Mouse (Mus musculus) c-Kit-positive CD71-positive TER-119-positive erythroid progenitor cells, embryonic 14.5 days (primary cell): Measurements from ENCODE around the gene Cdan1.
A peak's percentile ranks its signal among the peaks of the same experiment; 100 is the strongest.

Source experiments
- DNase-seq: peaks from one replicate; pipeline ENCODE4 v3.0.0-alpha.2; 2013; ENCODE audit warnings: low spot score

Gene Cdan1

DNA sequence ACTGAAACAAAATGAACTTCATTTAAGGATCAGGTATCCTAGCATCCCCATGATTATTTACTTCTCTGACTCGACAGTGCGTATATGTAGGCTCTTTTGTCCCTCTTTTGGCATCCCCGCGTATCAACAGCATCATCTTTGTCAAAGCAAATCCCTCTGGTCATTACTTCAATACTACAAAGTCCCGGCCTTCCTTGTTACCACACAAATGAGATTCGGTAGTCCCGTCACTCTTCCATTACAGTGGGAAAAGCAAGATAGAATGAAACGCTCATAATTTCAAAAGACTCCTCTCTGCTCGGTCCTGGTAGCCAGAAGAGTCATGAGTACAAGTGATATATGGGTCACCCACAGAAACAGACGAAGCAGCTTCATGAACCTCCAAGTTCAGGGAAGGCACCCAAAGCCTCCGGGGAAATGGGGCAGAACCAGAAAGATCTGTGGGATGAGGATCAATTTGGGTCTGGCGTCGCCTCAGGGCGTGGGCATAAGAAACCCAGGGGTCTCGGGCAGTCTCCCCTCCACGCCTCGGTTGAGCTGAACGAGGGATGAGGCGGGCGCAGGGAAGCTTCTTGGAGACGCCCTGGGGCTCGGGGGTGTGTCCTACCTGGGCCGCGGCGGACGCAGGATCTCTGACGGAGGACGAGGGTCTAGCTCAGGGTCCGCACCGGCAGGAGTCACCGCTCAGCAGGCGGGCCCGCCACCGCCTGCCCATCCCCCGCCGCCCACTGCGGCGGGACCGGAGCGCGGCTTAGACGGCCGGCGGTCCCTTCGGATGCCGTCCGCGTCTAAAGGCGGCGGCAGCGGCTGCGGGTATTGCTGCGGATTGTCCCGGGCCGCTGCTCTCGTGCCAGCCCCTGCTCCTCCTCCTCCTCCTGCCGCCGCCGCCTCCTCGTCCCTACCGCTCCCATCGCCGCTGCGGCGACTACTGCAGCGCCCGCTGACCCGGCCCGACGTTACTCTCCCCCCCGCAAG is at the start of gene Cdan1:
TSS of gene Cdan1 (minus strand) at position 680 of the 975 bp plus-strand sequence.
- DNase-seq: peak; percentile 44

DNA sequence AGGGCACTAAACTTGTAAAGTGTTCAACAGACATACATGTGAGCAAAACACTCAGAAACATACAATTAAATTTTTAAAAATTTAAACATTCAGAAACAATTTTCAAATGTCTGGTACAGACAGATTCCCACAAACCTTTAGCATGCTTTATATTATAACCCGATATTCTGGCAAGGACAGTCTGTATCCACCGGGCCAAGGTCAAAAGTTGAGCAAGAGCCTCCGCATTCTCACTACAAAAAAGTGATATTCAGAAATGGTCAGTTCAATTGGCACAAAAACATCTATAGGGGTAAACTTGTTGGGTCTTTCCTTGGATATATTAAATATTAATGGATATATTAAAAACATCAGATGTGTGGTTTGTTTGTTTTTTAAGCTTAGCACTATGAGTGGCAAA is 46.4 kb upstream of the Cdan1 start:
- no peak for DNase-seq

DNA sequence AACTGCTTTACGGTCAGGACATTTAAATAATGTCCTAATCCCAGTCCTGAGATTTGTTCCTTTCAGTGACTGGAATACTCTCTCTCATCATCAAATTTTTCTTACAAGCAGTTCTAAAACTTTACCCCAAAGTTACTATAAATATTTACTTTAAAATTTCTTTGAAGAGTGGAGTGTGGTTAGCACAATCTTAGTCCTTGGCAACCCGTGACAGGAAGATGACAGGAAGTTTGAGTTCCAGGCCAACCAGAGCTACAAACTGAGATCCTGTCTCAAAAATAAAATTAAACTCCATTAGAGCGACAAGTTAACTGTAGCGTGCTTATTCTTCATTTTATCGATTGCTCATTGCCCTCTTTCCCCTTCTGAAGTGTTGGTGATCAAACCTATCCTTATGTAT is 37.7 kb upstream of the Cdan1 start:
- no peak for DNase-seq

DNA sequence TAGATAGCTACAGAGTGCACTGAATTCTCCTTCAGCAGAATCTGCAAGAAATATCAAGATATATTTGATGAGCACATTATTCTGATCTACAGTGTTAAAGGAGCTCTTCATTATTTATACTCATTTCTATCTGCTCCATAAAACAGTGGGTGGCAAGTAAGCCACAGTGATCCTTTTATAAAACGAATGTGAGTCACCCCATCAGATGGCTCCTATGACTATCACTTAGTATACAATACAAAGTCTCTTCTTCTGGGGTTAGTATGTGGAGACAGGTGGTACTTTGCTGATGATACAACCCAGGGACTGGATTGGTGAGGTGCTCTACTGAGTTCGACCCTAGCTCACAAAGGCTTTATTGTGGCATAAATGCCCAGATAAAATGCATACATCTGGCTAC is 23.3 kb upstream of the Cdan1 start:
- no peak for DNase-seq

DNA sequence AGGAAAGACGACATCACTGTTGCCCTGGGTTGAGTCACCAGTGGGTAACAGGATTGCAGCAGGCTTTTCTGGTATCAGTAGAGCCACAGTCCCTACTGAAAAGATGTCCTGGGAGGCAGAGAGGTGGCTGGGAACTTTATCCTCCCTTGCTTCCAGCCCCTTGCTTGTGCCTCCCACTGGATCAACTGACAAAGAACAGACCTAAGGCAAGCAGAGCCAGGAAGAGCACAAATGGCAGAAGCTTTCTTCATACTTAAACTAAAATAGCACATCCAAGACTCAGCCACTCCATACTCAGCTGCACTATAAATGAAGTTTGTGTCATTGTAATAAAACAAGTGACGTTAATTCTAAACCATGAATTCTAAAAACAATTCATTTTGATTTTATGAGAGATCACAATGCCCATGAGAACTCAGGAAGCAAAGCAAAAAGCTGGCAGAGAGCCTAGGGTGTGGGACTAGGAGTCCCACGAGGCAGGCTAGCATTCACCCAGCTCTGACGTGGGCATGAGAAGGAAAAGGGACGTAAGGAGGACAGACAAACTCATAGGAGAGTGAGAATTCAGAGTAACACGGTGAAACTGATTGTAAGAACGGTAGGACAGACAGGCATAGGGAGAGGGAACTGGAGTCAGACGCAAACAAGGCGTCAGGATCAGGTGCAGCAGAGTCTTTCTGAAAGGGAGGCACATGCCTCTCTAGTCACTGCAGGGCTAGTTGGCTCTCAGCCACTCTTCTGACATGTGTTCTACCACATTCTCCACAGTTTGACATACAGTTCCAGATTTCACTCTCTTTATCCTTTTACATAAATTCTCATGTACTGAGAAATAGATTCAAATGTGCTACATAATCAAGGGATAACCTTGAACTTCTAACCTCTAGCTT is 21.8 kb upstream of the Cdan1 start:
- DNase-seq: no peak

DNA sequence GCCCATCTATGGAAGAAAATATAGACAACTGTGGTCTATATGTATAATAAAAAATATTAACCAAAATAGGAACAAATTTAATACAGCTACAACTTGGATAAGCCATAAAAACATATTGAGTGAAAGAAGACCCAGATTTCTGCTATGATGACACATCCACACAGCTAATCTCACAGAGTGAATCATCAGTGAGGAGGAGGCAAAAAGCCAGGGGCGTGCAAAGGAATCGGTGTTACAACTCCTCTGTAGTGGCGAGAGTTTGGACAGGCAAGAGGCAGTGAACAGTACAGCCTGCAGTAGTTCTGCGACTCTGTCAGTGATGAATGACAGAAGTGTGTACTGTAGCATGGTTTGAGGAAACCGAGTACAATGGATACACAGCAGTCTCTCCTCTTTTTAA is 17.4 kb upstream of the Cdan1 start:
- no peak for DNase-seq

DNA sequence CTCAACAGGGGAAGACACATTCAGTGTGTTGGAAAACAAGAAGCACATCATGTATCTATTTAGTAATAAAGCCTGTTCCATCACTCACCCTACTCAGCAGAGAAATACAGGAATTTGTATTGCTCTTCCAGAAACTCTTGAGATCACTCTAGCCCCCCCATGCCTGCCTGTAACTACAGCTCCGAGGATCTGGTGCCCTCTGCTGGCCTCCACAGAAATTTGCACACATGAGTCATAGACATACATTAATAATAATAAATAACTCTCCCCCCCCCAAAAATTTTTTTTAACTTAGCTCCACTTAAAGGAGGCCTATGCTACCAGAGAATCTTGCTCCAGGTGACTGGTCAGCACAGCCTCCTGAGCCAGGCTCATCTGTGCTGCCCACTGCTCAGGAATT is 16.6 kb upstream of the Cdan1 start:
- peak; percentile 58 for DNase-seq

DNA sequence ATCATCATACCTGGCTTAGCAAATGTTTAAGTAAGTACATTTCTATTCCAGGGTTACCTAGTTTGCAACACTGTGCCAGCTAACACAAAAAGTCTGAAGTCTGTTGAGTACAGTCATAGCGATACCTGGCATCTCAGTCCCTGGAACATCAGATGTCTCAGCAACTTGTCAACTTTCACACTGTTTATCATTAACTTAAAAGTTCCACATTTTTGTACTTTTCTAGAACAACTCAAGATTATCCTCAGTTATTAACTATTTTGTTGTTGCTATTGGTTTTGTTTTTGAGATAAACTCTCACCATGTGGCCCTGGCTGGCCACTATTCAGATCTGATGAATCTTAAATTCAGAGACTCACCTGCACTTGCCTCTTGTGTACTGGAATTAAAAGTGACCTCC is 13.5 kb upstream of the Cdan1 start:
- no peak for DNase-seq

DNA sequence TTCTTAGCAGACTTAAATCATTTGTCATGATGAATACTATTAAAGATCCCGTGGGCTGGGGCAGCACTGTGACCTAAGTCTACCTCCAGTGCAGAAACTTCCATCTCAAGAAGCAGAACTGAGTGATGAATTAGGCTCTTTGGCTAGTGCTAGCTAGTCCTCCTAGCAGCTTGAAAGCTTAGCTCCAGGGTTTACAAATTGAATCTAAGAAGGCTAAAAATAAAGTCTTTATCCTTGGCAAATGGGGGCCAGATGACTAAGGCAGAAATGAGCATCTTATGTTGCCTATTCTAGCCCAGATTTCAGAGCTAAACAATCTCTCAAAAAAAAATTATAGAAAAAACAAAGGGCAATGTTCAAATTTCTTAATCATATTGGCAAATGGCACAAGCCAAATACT is 10.8 kb upstream of the Cdan1 start:
- no peak for DNase-seq

DNA sequence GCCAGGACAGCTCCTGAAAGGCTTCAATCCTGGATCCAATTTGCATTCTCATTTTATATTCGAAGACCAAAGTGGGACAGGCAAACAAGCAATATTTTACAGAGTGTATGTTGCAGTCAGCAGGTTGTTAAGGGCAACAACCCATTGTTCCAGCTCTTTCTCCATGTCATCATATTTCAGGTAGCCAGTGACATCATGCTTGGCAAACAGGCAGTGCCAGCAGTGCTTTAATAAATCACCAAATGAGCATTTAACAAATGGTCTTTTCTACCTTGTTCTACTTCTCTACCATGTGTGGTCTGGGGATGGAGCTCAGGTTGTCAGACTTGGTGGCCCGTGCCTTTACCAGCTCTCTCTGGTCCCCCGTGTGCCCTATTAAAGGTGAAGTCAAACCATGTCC is 8.2 kb upstream of the Cdan1 start:
- no peak for DNase-seq

DNA sequence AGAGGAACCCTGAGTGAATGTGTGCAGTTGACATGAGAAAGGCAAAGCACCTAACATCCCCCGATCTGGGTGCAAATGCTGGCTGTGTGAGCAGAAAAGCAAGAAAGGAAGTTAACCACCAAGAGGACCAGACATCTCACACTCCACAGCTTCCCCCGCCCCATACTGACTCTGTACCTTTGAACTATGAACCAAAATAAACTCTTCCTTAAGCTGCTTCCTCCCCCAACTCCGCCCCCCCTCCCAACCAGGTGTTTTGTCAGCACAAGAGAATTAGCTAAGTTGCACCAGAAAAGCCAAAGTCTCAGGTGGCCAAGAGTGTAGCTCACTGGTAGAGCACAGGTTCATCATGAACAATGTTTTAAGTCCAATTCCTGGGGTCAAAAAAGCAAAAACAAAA is 3.2 kb upstream of the Cdan1 start:
- no peak for DNase-seq

DNA sequence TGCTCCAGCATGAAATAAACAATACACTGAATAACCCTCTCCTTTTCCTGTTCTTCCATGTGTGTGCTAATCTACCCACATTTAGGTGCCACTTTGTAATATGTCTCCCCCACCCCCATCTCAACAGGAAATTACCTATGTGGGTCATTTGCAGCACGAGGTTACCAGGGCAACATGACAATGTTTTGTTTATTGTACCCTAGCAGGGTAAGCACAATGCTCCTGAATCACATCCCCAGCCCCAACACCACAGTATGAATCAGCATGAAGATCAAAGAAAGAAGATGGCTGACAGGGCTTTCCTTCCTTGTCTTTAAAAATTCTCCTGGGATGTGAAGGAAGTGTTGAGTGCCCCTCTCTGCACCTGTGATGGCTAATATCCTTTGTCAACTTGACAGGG is 2.7 kb upstream of the Cdan1 start:
- DNase-seq: no peak

DNA sequence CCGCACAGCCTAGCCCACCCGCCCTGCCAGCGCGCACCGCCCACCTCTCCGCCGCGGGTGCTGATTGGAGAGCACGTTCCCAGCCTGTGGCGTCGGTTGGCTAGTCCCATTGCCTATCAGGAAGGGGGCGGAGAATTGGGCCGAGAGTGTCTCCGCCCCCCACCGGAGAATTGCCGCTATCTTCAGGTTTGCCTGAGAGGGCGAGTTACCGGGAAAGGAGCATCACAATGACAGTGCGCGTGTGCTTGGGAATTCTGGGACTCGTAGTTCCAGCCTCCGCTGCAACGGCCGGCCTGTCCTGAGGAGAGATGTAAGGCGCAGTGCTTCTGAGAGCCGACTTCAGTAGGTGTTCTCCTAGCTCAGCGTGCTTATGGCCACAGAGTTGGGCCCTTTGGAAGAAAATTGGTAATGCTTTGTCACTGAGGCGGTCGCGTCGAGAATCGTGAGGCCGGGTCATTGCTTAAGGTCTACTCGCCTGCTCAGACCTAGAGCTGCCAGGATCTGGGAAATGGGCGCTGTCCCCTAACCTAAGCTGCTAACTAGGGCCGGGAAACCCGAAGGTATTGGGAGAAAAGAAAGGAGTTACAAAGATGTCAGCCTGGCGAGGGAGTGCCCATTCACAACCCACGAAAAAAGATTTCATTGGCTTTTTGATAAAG is 625 bp upstream of the Cdan1 start, which contains the start of gene Ttbk2:
TSS of gene Ttbk2 (minus strand) at position 181 of the 659 bp plus-strand sequence.
- DNase-seq: peak; percentile 98

DNA sequence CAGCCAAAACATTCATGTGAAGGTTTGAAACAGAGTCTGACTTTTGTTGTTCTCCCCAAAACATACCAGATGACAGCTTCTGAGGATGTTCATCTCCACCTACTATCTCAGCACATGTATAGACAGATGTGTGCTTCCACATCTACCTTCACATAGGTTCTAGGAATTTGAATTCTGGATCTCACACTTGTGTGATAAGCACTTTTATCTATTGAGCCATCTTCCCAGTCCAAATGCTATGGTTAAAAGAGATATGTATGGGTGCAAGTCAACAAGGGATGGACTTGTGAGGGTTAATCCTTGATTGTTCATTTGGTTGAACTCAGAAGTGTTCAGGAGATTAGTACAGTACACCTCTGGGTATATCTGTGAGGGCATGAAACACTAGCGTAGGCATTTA is 4.6 kb downstream of the Cdan1 start:
- peak; percentile 69 for DNase-seq

DNA sequence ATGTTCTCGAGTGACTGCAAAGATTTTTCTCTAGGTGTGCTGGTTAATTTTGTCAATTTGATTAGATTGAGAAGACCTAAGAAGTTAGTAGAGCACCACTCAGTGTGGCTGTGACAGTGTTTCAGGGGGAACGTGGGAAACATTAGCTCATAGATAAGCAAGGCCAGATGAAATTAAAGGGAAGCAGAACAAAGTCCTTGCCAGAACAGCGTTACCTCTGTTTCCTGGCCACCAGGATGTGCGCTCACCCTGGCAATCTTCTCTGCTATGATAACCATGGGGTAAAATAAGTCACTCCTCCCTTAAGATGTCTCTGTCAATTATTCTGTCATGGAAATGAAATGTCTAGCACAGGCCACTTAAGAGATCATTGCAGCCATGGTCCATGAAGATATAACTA is 5.9 kb downstream of the Cdan1 start:
- no peak for DNase-seq

DNA sequence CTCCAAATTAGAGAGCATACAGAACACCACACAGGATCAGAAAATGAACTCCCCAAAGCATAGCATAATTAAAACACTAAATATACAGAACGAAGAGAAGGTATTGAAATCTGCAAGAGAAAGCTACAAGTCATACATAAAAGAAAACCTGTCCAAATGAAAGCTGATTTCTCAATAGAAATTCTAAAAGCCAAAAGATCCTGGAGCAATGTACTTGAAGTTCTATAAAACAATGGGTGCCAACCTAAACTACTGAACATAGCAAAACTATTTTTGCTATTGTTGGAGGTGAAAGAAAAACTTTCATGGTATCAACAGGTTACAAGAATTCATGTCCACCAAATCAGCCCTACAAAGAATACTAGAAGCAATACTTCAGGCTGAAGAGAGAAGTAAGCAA is 8.7 kb downstream of the Cdan1 start:
- DNase-seq: no peak

DNA sequence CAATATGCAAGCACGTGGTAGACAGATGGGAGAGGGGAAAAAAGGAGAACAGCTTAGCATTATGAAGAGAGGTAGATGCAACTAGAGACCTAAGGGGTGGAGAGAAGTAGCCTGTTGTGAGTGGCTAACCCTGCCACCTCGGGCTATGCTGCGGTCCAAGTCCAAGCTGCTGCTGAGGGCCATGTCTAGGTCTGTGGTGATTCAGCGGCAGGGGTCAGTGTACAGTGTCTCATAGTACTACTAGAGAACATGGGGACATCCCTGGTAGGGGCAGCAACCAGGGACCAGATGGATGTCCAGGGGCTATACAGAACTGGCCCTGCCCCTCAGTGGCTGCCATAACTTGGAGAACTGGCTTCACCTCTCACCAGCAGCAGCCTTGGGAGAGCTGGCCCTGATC is 14.8 kb downstream of the Cdan1 start:
- no peak for DNase-seq

DNA sequence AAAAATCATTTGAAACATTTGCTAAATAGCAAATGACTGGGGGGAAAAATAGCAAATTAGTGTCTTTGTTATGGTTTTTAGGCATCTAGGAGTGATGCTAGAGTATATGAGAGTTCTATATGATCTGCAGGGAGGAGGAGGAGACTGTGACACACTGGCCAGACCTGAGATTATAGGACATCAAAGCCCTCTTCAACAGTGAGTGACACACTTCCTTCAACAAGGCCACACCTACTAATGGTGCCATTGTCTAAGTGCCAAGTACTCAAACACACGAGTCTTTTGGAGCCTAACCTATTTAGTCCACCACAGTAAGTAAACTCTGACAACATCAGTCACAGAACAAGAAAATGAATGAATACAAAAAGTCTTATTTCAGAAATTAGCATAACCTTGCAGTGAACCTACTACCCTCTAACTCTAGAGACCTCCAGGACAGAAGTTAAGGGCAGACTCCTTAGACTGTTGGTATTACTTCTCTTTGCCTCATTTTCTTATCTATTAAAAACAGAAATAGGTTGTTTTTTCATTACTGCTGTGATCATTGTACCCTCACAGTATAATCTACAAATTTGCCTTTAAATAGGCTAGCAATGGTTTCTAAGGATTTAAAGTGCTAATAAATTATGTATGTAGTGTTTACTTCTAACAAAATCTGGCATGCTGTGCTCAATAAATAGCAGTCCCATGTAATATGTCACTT is 22.8 kb downstream of the Cdan1 start:
- no peak for DNase-seq

DNA sequence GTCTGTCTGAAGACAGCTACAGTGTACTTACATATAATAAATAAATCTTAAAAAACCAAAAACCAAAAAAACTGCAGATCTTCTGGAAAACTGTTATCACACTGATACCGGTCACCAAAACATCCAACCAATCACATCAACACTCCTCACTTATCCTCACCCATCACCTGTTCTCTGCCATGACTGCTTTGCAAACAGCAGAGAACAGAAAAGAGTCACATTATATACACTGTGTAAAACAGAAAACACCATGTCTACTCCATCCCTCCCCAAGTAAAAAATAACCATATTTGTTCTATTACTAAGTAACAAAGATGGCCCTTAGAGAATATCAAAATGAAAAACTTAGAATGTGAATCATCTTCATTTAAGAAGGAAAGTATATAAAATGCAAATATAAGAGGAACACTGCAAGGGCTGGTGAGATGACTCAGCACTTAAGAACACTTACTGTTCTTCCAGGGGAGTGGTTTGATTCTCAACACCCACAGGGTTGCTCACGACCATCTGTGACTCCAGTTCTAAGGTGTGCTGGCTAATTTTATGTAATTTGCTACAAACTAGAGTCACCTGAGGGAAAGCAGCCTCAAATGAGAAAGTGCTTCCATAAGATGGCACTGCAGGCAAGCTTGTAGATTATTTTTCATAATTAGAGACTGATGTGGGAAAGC is 79.5 kb downstream of the Cdan1 start:
- DNase-seq: peak; percentile 13

DNA sequence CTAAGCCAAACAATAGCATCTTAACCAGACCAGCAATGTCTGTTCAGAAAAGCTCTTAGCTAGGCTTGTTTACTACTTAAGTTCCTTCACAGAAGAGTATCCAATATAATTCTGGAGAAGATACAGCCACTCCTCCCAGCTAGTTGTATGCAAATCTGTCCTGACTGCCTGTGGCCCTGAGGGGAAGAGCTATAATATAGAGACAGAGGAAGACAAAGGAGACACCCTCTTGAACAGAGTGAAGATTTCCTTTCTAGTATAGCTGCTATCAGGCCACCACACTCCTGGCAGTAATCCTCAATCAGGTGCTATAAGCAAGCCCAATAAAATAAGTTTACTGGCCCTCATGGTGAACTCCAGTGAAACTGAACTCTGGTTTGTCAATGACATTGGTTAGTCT is 88.0 kb downstream of the Cdan1 start:
- DNase-seq: no peak

DNA sequence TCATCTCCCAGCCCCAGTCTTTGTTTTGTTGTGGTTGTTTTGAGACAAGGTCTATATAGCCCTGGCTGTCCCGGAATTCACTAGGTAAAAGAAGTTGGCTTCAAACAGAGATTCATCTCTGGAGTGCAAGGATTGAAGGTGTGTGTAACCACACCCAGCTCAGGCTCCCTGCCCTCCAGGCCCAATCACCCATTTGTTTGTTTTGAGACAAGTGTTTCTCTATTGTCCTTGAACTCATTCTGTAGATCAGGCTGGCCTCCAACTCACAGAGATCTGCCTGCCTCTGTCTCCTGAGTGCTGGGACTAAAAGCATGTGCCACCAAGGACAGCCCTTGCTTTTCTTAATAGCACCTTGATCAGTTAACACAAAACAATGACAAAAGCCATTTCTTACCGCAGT is 101.9 kb downstream of the Cdan1 start:
- DNase-seq: no peak
